In genomic region chr8:111062893-111063292, GRCm38 (mm10) we compare ENCODE assay signal across 8 mouse cellular contexts. TPM values are rescaled to one million over a fixed set of nuclear protein-coding genes. Genes with fewer than 3 reads are reported as not detected.
DNase-seq lines count a peak whose midpoint lies in the region; ATAC-seq and TF ChIP-seq lines count a peak whose summit lies in the region.
"Had no signal": no experiment of that assay in that cellular context is flagged by ENCODE, and none has a peak within 500 bp of the region (broad histone marks: within the 10 kb centered on the region; RNA-seq: fewer than 3 reads in every experiment).

No protein-coding gene starts in this region.

- no peaks in the 10 kb centered on the region for H3K4me1 ChIP-seq in lung, postnatal 0 days (ENCODE audit: insufficient read depth, low read depth, low read length)
- H3K4me1 ChIP-seq in forebrain, embryonic 15.5 days: peaks cover 18% of the 10 kb centered on the region
- H3K4me1 ChIP-seq in limb, embryonic 14.5 days (ENCODE audit: control insufficient read depth, insufficient read depth, low read length): peaks cover 7% of the 10 kb centered on the region; the same call in 1 of the 2 replicates
- H3K4me1 ChIP-seq in neural tube, embryonic 15.5 days: peaks cover 27% of the 10 kb centered on the region

- no peak for TF ChIP-seq CTCF in lung, postnatal 0 days (IDR thresholded peaks at IDR 0.05)

- H3K27me3 ChIP-seq in lung, postnatal 0 days (replicated peaks; ENCODE audit: insufficient read depth, low read length): no peaks in the 10 kb centered on the region
- H3K27me3 ChIP-seq in forebrain, embryonic 15.5 days: no peaks in the 10 kb centered on the region
- H3K27me3 ChIP-seq in limb, embryonic 14.5 days (ENCODE audit: control insufficient read depth, insufficient read depth, low read length): no peaks in the 10 kb centered on the region
- H3K27me3 ChIP-seq in neural tube, embryonic 15.5 days (replicated peaks): no peaks in the 10 kb centered on the region

- peak overlapping the region; percentile 74 for H3K4me2 ChIP-seq in lung, postnatal 0 days (replicated peaks; ENCODE audit: low read depth, low read length)
- H3K4me2 ChIP-seq in forebrain, embryonic 15.5 days (replicated peaks): peak overlapping the region; percentile 73
- peak overlapping the region; percentile 60 for H3K4me2 ChIP-seq in limb, embryonic 14.5 days (replicated peaks; ENCODE audit: low read depth, low read length, severe bottlenecking)
- peak overlapping the region; percentile 61 for H3K4me2 ChIP-seq in neural tube, embryonic 15.5 days

- WGBS in lung, postnatal 0 days: 52% methylated on average over 2 of the region's 2 CpGs
- 41% methylated on average over 2 of the region's 2 CpGs for WGBS in forebrain, embryonic 15.5 days
- WGBS in limb, embryonic 14.5 days: 61% methylated on average over 2 of the region's 2 CpGs
- 50% methylated on average over 2 of the region's 2 CpGs for WGBS in neural tube, embryonic 15.5 days

- TF ChIP-seq EP300 in lung, postnatal 0 days (IDR thresholded peaks at IDR 0.05): no peak

- H3K9me3 ChIP-seq in lung, postnatal 0 days (ENCODE audit: low read length): no peaks in the 10 kb centered on the region
- H3K9me3 ChIP-seq in forebrain, embryonic 15.5 days: no peaks in the 10 kb centered on the region
- no peaks in the 10 kb centered on the region for H3K9me3 ChIP-seq in limb, embryonic 14.5 days (ENCODE audit: control insufficient read depth, low read length)
- no peaks in the 10 kb centered on the region for H3K9me3 ChIP-seq in neural tube, embryonic 15.5 days (replicated peaks)

- H3K36me3 ChIP-seq in lung, postnatal 0 days (ENCODE audit: insufficient read depth, low read length): no peaks in the 10 kb centered on the region
- H3K36me3 ChIP-seq in forebrain, embryonic 15.5 days: 0 out of 2 replicates have a peak, but pooled peaks cover 4% of the 10 kb centered on the region
- peaks cover 4% of the 10 kb centered on the region; the same call in 1 of the 2 replicates for H3K36me3 ChIP-seq in limb, embryonic 14.5 days (ENCODE audit: control insufficient read depth, insufficient read depth, low read length)
- H3K36me3 ChIP-seq in neural tube, embryonic 15.5 days: no peaks in the 10 kb centered on the region

- DNase-seq in lung, postnatal 0 days (ENCODE audit: low spot score): no peak
- no peak for DNase-seq in lung, postnatal 4 days
- DNase-seq in limb, embryonic 14.5 days (ENCODE audit: low spot score): no peak
- DNase-seq in gastrocnemius, postnatal 36 days: no peak

- no peak overlapping the region for H3K27ac ChIP-seq in lung, postnatal 0 days (ENCODE audit: low read length)
- peak overlapping the region; percentile 55; the same call in 1 of the 2 replicates for H3K27ac ChIP-seq in forebrain, embryonic 15.5 days (replicated peaks)
- H3K27ac ChIP-seq in limb, embryonic 14.5 days (replicated peaks; ENCODE audit: low read depth, low read length): no peak overlapping the region
- 0 out of 2 replicates have a peak overlapping the region, but pooled peaks have one; percentile 30 for H3K27ac ChIP-seq in neural tube, embryonic 15.5 days (replicated peaks)

- no peak for TF ChIP-seq POLR2A in limb, embryonic 14.5 days (IDR thresholded peaks at IDR 0.05; ENCODE audit: borderline replicate concordance, extremely low read depth, insufficient read depth, insufficient read length)

- intact Hi-C loops in gastrocnemius, postnatal 36 days (cut with DNase I): no loop called here

- no peak for ATAC-seq in lung, postnatal 0 days
- no peak for ATAC-seq in forebrain, embryonic 15.5 days (replicated peaks)
- ATAC-seq in limb, embryonic 14.5 days (ENCODE audit: low FRiP score, low read depth): no peak
- no peak for ATAC-seq in neural tube, embryonic 15.5 days (ENCODE audit: low FRiP score)
- no peak for ATAC-seq in frontal cortex, adult (ENCODE audit: low TSS enrichment)

- no peak overlapping the region for H3K9ac ChIP-seq in lung, postnatal 0 days (replicated peaks; ENCODE audit: low read depth)
- H3K9ac ChIP-seq in forebrain, embryonic 15.5 days (replicated peaks): no peak overlapping the region
- H3K9ac ChIP-seq in limb, embryonic 14.5 days (ENCODE audit: low read depth, low read length, severe bottlenecking): no peak overlapping the region
- no peak overlapping the region for H3K9ac ChIP-seq in neural tube, embryonic 15.5 days (replicated peaks)

- H3K4me3 ChIP-seq in lung, postnatal 0 days (ENCODE audit: low read depth, low read length): 0 out of 2 replicates have a peak overlapping the region, but pooled peaks have one; percentile 57
- peak overlapping the region; percentile 91 for H3K4me3 ChIP-seq in forebrain, embryonic 15.5 days
- peak overlapping the region; percentile 61 for H3K4me3 ChIP-seq in limb, embryonic 14.5 days (replicated peaks; ENCODE audit: low read length)
- H3K4me3 ChIP-seq in neural tube, embryonic 15.5 days (replicated peaks): no peak overlapping the region

RNA-seq across cellular contexts. Expression of gene Exosc6, which starts 6.8 kb away (rescaled TPM):
- polyA plus RNA-seq in lung, postnatal 0 days (2015; fragmentation: Nextera tagmentation; extraction: Ambion mirVana): 4.2 and 5.0 TPM in 2 replicates
- not detected in 2 replicates for polyA plus RNA-seq in forebrain, embryonic 15.5 days (2015; fragmentation: Nextera tagmentation; extraction: Ambion mirVana)
- 6.2 and 8.8 TPM in 2 replicates for polyA plus RNA-seq in limb, embryonic 14.5 days (2012; rRNA removed)
- polyA plus RNA-seq in limb, embryonic 14.5 days (2014; fragmentation: Nextera tagmentation; extraction: Ambion mirVana): 18.3 and 22.6 TPM in 2 replicates
- polyA plus RNA-seq in neural tube, embryonic 15.5 days (2015; fragmentation: Nextera tagmentation; extraction: Ambion mirVana): not detected in 2 replicates
- total RNA-seq in gastrocnemius, postnatal 36 days (2021): not detected
- polyA plus RNA-seq: cortical plate, adult 2 months had no signal

RNA-seq across cellular contexts. Expression of gene Clec18a, which starts 29.3 kb away (rescaled TPM):
- not detected in 2 replicates for polyA plus RNA-seq in lung, postnatal 0 days (2015; fragmentation: Nextera tagmentation; extraction: Ambion mirVana)
- 0.60 and 0.79 TPM in 2 replicates for polyA plus RNA-seq in forebrain, embryonic 15.5 days (2015; fragmentation: Nextera tagmentation; extraction: Ambion mirVana)
- polyA plus RNA-seq in limb, embryonic 14.5 days (2012; rRNA removed): 0.04 and 0.06 TPM in 2 replicates
- polyA plus RNA-seq in limb, embryonic 14.5 days (2014; fragmentation: Nextera tagmentation; extraction: Ambion mirVana): not detected in 2 replicates
- 0.31 and 0.65 TPM in 2 replicates for polyA plus RNA-seq in neural tube, embryonic 15.5 days (2015; fragmentation: Nextera tagmentation; extraction: Ambion mirVana)
- total RNA-seq in gastrocnemius, postnatal 36 days (2021): under 1 TPM; 0.12 to 0.69 TPM

RNA-seq across cellular contexts. Expression of gene Aars, which starts 29.9 kb away (rescaled TPM):
- polyA plus RNA-seq in lung, postnatal 0 days (2015; fragmentation: Nextera tagmentation; extraction: Ambion mirVana): 25.2 and 26.0 TPM in 2 replicates
- 68.8 and 69.6 TPM in 2 replicates for polyA plus RNA-seq in forebrain, embryonic 15.5 days (2015; fragmentation: Nextera tagmentation; extraction: Ambion mirVana)
- polyA plus RNA-seq in limb, embryonic 14.5 days (2012; rRNA removed): 41.7 and 46.9 TPM in 2 replicates
- polyA plus RNA-seq in limb, embryonic 14.5 days (2014; fragmentation: Nextera tagmentation; extraction: Ambion mirVana): 50.5 and 52.1 TPM in 2 replicates
- polyA plus RNA-seq in neural tube, embryonic 15.5 days (2015; fragmentation: Nextera tagmentation; extraction: Ambion mirVana): 79.6 and 91.0 TPM in 2 replicates
- total RNA-seq in gastrocnemius, postnatal 36 days (2021): 10 to 100 TPM; 41.0 to 41.4 TPM

RNA-seq across cellular contexts. Expression of gene Ddx19b, which starts 31.3 kb away (rescaled TPM):
- 3.4 and 3.7 TPM in 2 replicates for polyA plus RNA-seq in lung, postnatal 0 days (2015; fragmentation: Nextera tagmentation; extraction: Ambion mirVana)
- 8.2 and 8.9 TPM in 2 replicates for polyA plus RNA-seq in forebrain, embryonic 15.5 days (2015; fragmentation: Nextera tagmentation; extraction: Ambion mirVana)
- 5.8 and 5.9 TPM in 2 replicates for polyA plus RNA-seq in limb, embryonic 14.5 days (2012; rRNA removed)
- 4.0 and 5.5 TPM in 2 replicates for polyA plus RNA-seq in limb, embryonic 14.5 days (2014; fragmentation: Nextera tagmentation; extraction: Ambion mirVana)
- 6.0 and 6.1 TPM in 2 replicates for polyA plus RNA-seq in neural tube, embryonic 15.5 days (2015; fragmentation: Nextera tagmentation; extraction: Ambion mirVana)
- total RNA-seq in gastrocnemius, postnatal 36 days (2021): 10 to 100 TPM; 11.0 to 12.2 TPM

RNA-seq across cellular contexts. Expression of gene Pdpr, which starts 31.5 kb away (rescaled TPM):
- polyA plus RNA-seq in lung, postnatal 0 days (2015; fragmentation: Nextera tagmentation; extraction: Ambion mirVana): 6.5 and 7.1 TPM in 2 replicates
- 11.5 and 14.0 TPM in 2 replicates for polyA plus RNA-seq in forebrain, embryonic 15.5 days (2015; fragmentation: Nextera tagmentation; extraction: Ambion mirVana)
- 10.3 and 11.0 TPM in 2 replicates for polyA plus RNA-seq in limb, embryonic 14.5 days (2012; rRNA removed)
- 7.8 TPM in 2 replicates for polyA plus RNA-seq in limb, embryonic 14.5 days (2014; fragmentation: Nextera tagmentation; extraction: Ambion mirVana)
- polyA plus RNA-seq in neural tube, embryonic 15.5 days (2015; fragmentation: Nextera tagmentation; extraction: Ambion mirVana): 10.3 and 10.5 TPM in 2 replicates
- 100 to 1,000 TPM; 101 to 105 TPM for total RNA-seq in gastrocnemius, postnatal 36 days (2021)

Comparison
In these comparisons a context has a peak if more than half of its experiments do, and no peak if none do; other contexts are left out.
1. H3K27ac ChIP-seq: peak in forebrain, embryonic 15.5 days (single experiment) and neural tube, embryonic 15.5 days (single experiment); none in lung, postnatal 0 days (single experiment) and limb, embryonic 14.5 days (single experiment).
2. Peak in every context shown above with its lines, with median percentiles within 50 percentile points of each other: H3K4me2 ChIP-seq.